Mouse (Mus musculus) MEL (cell line): ENCODE data around the gene Exosc8. TPM values are rescaled to one million over a fixed set of nuclear protein-coding genes. Genes with fewer than 3 reads are reported as not detected.

ENCODE experiments used
- DNase-seq: peaks from one replicate; pipeline ENCODE4 v3.0.0; 2011; ENCODE audit warnings: low read depth, low spot score
- H3K27ac ChIP-seq: 2 replicates; pipeline ENCODE4 v1.5.1; 2012; ENCODE audit warnings: low read depth, mild to moderate bottlenecking, control low read depth, low read length, moderate library complexity; ENCODE audit not compliant: control insufficient read depth
- H3K27me3 ChIP-seq, 2 experiments: fragments of 150-350 bp in 1 of 2; sonication (generic) in 1 of 2; 2 replicates each; pipeline ENCODE4 v1.6.1; 2012; ENCODE audit warnings: low read length in 2 of 2, mild to moderate bottlenecking in 2 of 2, improper control_type of control experiment in 1 of 2, moderate library complexity in 1 of 2; ENCODE audit not compliant: insufficient read depth in 2 of 2, control insufficient read depth in 1 of 2
- H3K36me3 ChIP-seq, 2 experiments: 2 replicates each; pipeline ENCODE4 v1.6.1; 2012 to 2014; ENCODE audit warnings: low read length in 2 of 2, improper control_type of control experiment in 1 of 2, inconsistent platforms in 1 of 2, mild to moderate bottlenecking in 1 of 2; ENCODE audit not compliant: insufficient read depth in 2 of 2, control insufficient read depth in 1 of 2
- H3K4me1 ChIP-seq, 2 experiments: fragments of 150-350 bp in 1 of 2; sonication (generic) in 1 of 2; 2 replicates each; pipeline ENCODE4 v1.6.1; 2012; ENCODE audit warnings: low read length in 2 of 2, improper control_type of control experiment in 1 of 2, mild to moderate bottlenecking in 1 of 2; ENCODE audit not compliant: insufficient read depth in 2 of 2, control insufficient read depth in 1 of 2
- H3K4me3 ChIP-seq, 2 experiments: fragments of 150-350 bp in 1 of 2; sonication (generic) in 1 of 2; 2 replicates each; pipeline ENCODE4 v1.5.1; 2012; ENCODE audit warnings: low read depth in 2 of 2, low read length in 2 of 2, mild to moderate bottlenecking in 2 of 2, moderate library complexity in 2 of 2, control low read depth in 1 of 2, improper control_type of control experiment in 1 of 2; ENCODE audit not compliant: control insufficient read depth in 1 of 2, insufficient read depth in 1 of 2
- H3K79me2 ChIP-seq: 2 replicates; pipeline ENCODE4 v1.6.1; 2012; ENCODE audit warnings: mild to moderate bottlenecking, low read length, moderate library complexity; ENCODE audit not compliant: control insufficient read depth, poor library complexity, insufficient read depth
- H3K9ac ChIP-seq: 2 replicates; pipeline ENCODE4 v1.6.1; 2012; ENCODE audit warnings: low read depth, mild to moderate bottlenecking, control low read depth, low read length, moderate library complexity; ENCODE audit not compliant: control insufficient read depth, poor library complexity, severe bottlenecking
- H3K9me3 ChIP-seq: fragments of 150-350 bp; sonication (generic); replicated peaks from 2 replicates; pipeline ENCODE4 v1.6.1; 2012; ENCODE audit warnings: mild to moderate bottlenecking, low read length, improper control_type of control experiment, moderate library complexity; ENCODE audit not compliant: insufficient read depth
- CHD1 ChIP-seq: IDR thresholded peaks from 2 replicates; pipeline ENCODE4 v1.6.1; 2012; ENCODE audit warnings: low read depth, mild to moderate bottlenecking, inconsistent platforms, low read length, improper control_type of control experiment
- CHD2 ChIP-seq: IDR thresholded peaks from 2 replicates; pipeline ENCODE4 v1.6.1; 2011; ENCODE audit warnings: low read length, improper control_type of control experiment
- CTCF ChIP-seq, 3 experiments: IDR thresholded peaks in 2 of 3; conservative IDR thresholded peaks in 1 of 3; 2 replicates each; pipeline ENCODE4 v1.5.1; 2011 to 2012; ENCODE audit warnings: low read length in 3 of 3, low read depth in 2 of 3, mild to moderate bottlenecking in 2 of 3, improper control_type of control experiment in 1 of 3, inconsistent platforms in 1 of 3, mixed read lengths in 1 of 3, moderate library complexity in 1 of 3; ENCODE audit not compliant: control insufficient read depth in 1 of 3, insufficient read depth in 1 of 3, poor library complexity in 1 of 3, severe bottlenecking in 1 of 3
- E2F4 ChIP-seq: IDR thresholded peaks from 2 replicates; pipeline ENCODE4 v1.6.1; 2011; ENCODE audit warnings: low read depth, low read length, improper control_type of control experiment, borderline replicate concordance
- EP300 ChIP-seq, 2 experiments: IDR thresholded peaks; 2 replicates each; pipeline ENCODE4 v1.6.1; 2011; ENCODE audit warnings: improper control_type of control experiment in 2 of 2, low read length in 2 of 2, low read depth in 1 of 2, mild to moderate bottlenecking in 1 of 2
- GABPA ChIP-seq: IDR thresholded peaks from 2 replicates; pipeline ENCODE4 v1.6.1; 2012; ENCODE audit warnings: low read depth, mild to moderate bottlenecking, inconsistent platforms, low read length, improper control_type of control experiment, moderate library complexity
- GATA1 ChIP-seq: IDR thresholded peaks from 2 replicates; pipeline ENCODE4 v1.6.1; 2011; ENCODE audit warnings: low read depth, low read length, improper control_type of control experiment
- HCFC1 ChIP-seq: IDR thresholded peaks from 2 replicates; pipeline ENCODE4 v1.6.1; 2012; ENCODE audit warnings: low read depth, mild to moderate bottlenecking, inconsistent platforms, low read length, improper control_type of control experiment, moderate library complexity
- MAFK ChIP-seq: IDR thresholded peaks from 2 replicates; pipeline ENCODE4 v1.6.1; 2011; ENCODE audit warnings: low read depth, mild to moderate bottlenecking, low read length, improper control_type of control experiment, borderline replicate concordance
- MAZ ChIP-seq: IDR thresholded peaks from 2 replicates; pipeline ENCODE4 v1.6.1; 2012; ENCODE audit warnings: low read depth, mild to moderate bottlenecking, inconsistent platforms, low read length, improper control_type of control experiment
- MEF2A ChIP-seq: IDR thresholded peaks from 2 replicates; pipeline ENCODE4 v1.6.1; 2014; ENCODE audit warnings: low read depth, mild to moderate bottlenecking, inconsistent platforms, low read length, improper control_type of control experiment; ENCODE audit not compliant: poor library complexity, insufficient replicate concordance, severe bottlenecking; ENCODE audit errors: extremely low read depth
- MXI1 ChIP-seq: IDR thresholded peaks from 2 replicates; pipeline ENCODE4 v1.6.1; 2011; ENCODE audit warnings: mild to moderate bottlenecking, low read depth, low read length, improper control_type of control experiment
- MYC ChIP-seq: IDR thresholded peaks from 2 replicates; pipeline ENCODE4 v1.6.1; 2011; ENCODE audit warnings: low read depth, mild to moderate bottlenecking, low read length, improper control_type of control experiment, moderate library complexity
- NRF1 ChIP-seq: IDR thresholded peaks from 2 replicates; pipeline ENCODE4 v1.6.1; 2014; ENCODE audit warnings: low read depth, mild to moderate bottlenecking, inconsistent platforms, low read length, improper control_type of control experiment, moderate library complexity; ENCODE audit not compliant: poor library complexity, insufficient read depth, severe bottlenecking
- POLR2A ChIP-seq, 2 experiments: IDR thresholded peaks; 2 replicates each; pipeline ENCODE4 v1.6.1; 2011 to 2012; ENCODE audit warnings: low read length in 2 of 2, mild to moderate bottlenecking in 2 of 2, control low read depth in 1 of 2, improper control_type of control experiment in 1 of 2, low read depth in 1 of 2, moderate library complexity in 1 of 2; ENCODE audit not compliant: control insufficient read depth in 1 of 2, insufficient read depth in 1 of 2, poor library complexity in 1 of 2
- POLR2AphosphoS2 ChIP-seq: IDR thresholded peaks from 2 replicates; pipeline ENCODE4 v1.6.1; 2011; ENCODE audit warnings: low read length, improper control_type of control experiment
- SMC3 ChIP-seq: IDR thresholded peaks from 2 replicates; pipeline ENCODE4 v1.6.1; 2011; ENCODE audit warnings: low read depth, low read length, improper control_type of control experiment
- TAL1 ChIP-seq: IDR thresholded peaks from 2 replicates; pipeline ENCODE4 v1.6.1; 2012; ENCODE audit warnings: mild to moderate bottlenecking, inconsistent platforms, low read length, moderate library complexity, mixed read lengths
- TBP ChIP-seq: IDR thresholded peaks from 2 replicates; pipeline ENCODE4 v1.8.0; 2011; ENCODE audit warnings: low read depth, low read length, improper control_type of control experiment
- USF1 ChIP-seq: IDR thresholded peaks from 2 replicates; pipeline ENCODE4 v1.6.1; 2014; ENCODE audit warnings: low read depth, mild to moderate bottlenecking, inconsistent platforms, low read length, improper control_type of control experiment, moderate library complexity
- ZKSCAN1 ChIP-seq: IDR thresholded peaks from 2 replicates; pipeline ENCODE4 v1.6.1; 2012; ENCODE audit warnings: low read depth, mild to moderate bottlenecking, inconsistent platforms, low read length, improper control_type of control experiment, moderate library complexity
- ZMIZ1 ChIP-seq: IDR thresholded peaks from 2 replicates; pipeline ENCODE4 v1.6.1; 2012; ENCODE audit warnings: low read depth, mild to moderate bottlenecking, inconsistent platforms, low read length, improper control_type of control experiment, moderate library complexity
- ZNF384 ChIP-seq: IDR thresholded peaks from 2 replicates; pipeline ENCODE4 v1.6.1; 2012; ENCODE audit warnings: low read depth, mild to moderate bottlenecking, inconsistent platforms, low read length, improper control_type of control experiment
- polyA plus RNA-seq, 2 experiments: library from polyadenylated mRNA; stranded (reverse) in 1 of 2; unstranded in 1 of 2; fragments of >175 nt in 1 of 2; fragments of >200 nt in 1 of 2; gene quantifications; 2 replicates each; pipeline versions ENCODE4 v1.2.1 to v1.2.4; 2012; ENCODE audit warnings: low replicate concordance in 2 of 2, low read depth in 1 of 2; ENCODE audit not compliant: insufficient read length in 2 of 2, insufficient read depth in 1 of 2, missing spikeins in 1 of 2
- total RNA-seq: library from RNA; depleted of rRNA; stranded (reverse); fragments of 300-350 nt; gene quantifications from 2 replicates; pipeline ENCODE4 v1.2.3, GENCODE M21; 2012

The Exosc8 gene
- total and polyA plus RNA-seq, 3 experiments = 231 to 361 TPM; not detected in 1

GRCm38 (mm10) chr3:54715461-54715860, 19.7 kb downstream of the Exosc8 start:
- TF ChIP-seq CTCF (IDR thresholded peaks at IDR 0.05 in 2 of 3, conservative IDR thresholded peaks at IDR 0.05 in 1 of 3; ENCODE audit: control insufficient read depth in 1 of 3, insufficient read depth in 1 of 3, low read depth in 2 of 3, low read length in 3 of 3, poor library complexity in 1 of 3, severe bottlenecking in 1 of 3) (no peak), E2F4 (no peak), POLR2AphosphoS2 (no peak), GABPA (no peak), USF1 (no peak), EP300 (IDR thresholded peaks at IDR 0.05; ENCODE audit: low read depth in 1 of 2, low read length in 2 of 2) (no peak), HCFC1 (no peak)
- Histone ChIP-seq H3K27me3 (no peaks in the 10 kb centered on the region), H3K27ac (no peak overlapping the region), H3K36me3 (peaks cover 0 to 55% of the 10 kb centered on the region in 2 experiments; a peak in 3 of 4 replicates), H3K9me3 (no peaks in the 10 kb centered on the region), H3K9ac (no peak overlapping the region), H3K4me1 (peaks cover 0 to 4% of the 10 kb centered on the region in 2 experiments; a peak in 2 of 4 replicates), H3K4me3 (no peak overlapping the region), H3K79me2 (no peaks in the 10 kb centered on the region)
- DNase-seq = no peak

GRCm38 (mm10) chr3:54714253-54714652, 20.9 kb downstream of the Exosc8 start, which contains the start of gene Gm21958:
TSS of gene Gm21958 (minus strand) at chr3:54714353.
- peaks cover 0 to 4% of the 10 kb centered on the region in 2 experiments; a peak in 2 of 4 replicates for H3K4me1 ChIP-seq
- H3K4me3 ChIP-seq = no peak within 1 kb of the TSS
- H3K9ac ChIP-seq = no peak within 1 kb of the TSS
- no peaks in the 10 kb centered on the region for H3K27me3 ChIP-seq
- H3K36me3 ChIP-seq = peaks cover 0 to 56% of the 10 kb centered on the region in 2 experiments; a peak in 3 of 4 replicates
- TF ChIP-seq ZNF384 (no peak), POLR2A (IDR thresholded peaks at IDR 0.05; ENCODE audit: control insufficient read depth in 1 of 2, insufficient read depth in 1 of 2, low read depth in 1 of 2, low read length in 2 of 2, poor library complexity in 1 of 2) (no peak), USF1 (no peak), MAFK (no peak), NRF1 (no peak), MAZ (no peak), CTCF (IDR thresholded peaks at IDR 0.05 in 2 of 3, conservative IDR thresholded peaks at IDR 0.05 in 1 of 3; ENCODE audit: control insufficient read depth in 1 of 3, insufficient read depth in 1 of 3, low read depth in 2 of 3, low read length in 3 of 3, poor library complexity in 1 of 3, severe bottlenecking in 1 of 3) (no peak), TAL1 (no peak), MXI1 (no peak), MYC (no peak), SMC3 (no peak), TBP (no peak), CHD2 (no peak), MEF2A (no peak), CHD1 (no peak), GATA1 (no peak), ZMIZ1 (no peak), ZKSCAN1 (no peak)
- no peaks in the 10 kb centered on the region for H3K79me2 ChIP-seq
- no peak for DNase-seq
- H3K9me3 ChIP-seq = no peaks in the 10 kb centered on the region
- H3K27ac ChIP-seq = no peak within 1 kb of the TSS
